Mouse (Mus musculus): ENCODE measurements around the gene Cuedc1.

Cuedc1 gene

DNA sequence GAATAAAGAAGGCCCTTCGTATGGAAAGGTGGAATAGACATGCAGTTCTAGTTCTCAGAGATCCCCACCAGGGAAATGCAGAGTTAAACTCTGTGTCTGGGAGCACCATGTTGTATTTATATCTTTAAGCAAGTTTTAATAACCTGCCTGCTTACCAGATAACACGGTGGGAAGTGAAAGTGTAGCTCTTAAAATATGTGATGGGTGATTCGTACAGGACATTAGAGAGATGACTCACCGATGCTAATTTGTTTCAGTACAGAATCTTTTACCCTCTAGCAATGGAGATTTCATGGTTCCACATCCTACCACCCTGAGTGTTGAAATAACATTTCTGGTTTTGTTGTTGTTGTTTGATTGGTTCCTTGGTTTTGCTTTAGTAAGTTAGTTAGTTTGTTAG lies 27.5 kb upstream of the Cuedc1 start:
- TF ChIP-seq CTCF (conservative IDR thresholded peaks at IDR 0.05; ENCODE audit: low read length) = no peak
- no peak for TF ChIP-seq POU5F1 (IDR thresholded peaks at IDR 0.05; ENCODE audit: borderline replicate concordance, low read length)
- no peak for TF ChIP-seq NANOG (IDR thresholded peaks at IDR 0.05; ENCODE audit: borderline replicate concordance, low read length)
- Histone ChIP-seq H3K4me1 (replicated peaks; ENCODE audit: low read depth, low read length) (peaks cover 29% of the 10 kb centered on the region), H3K4me3 (replicated peaks; ENCODE audit: low read length) (no peak overlapping the region), H3K36me3 (ENCODE audit: insufficient read depth, low read length) (peaks cover 14% of the 10 kb centered on the region), H3K27me3 (ENCODE audit: insufficient read depth, low read length) (peaks cover 47% of the 10 kb centered on the region), H3K9me3 (ENCODE audit: low read length) (no peaks in the 10 kb centered on the region)

DNA sequence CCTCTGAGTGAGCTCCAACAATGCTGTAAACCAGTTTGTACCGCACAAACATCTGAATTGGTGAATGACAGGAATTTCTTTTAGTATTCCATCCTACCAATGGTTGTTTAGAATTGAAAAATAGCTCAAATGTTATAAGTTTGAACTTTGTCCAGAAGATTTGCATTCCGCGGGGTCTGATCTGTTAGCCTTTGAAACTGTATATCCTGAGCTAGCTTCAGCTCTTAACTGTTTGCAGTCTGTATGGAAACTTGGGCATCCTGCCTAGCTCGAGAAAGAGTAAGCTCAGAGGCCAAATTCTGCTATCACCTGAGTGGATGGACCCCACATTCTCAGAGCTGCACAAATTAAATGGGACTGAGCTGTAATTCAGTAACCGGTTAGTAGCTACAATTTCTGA lies 26.7 kb upstream of the Cuedc1 start:
- Histone ChIP-seq H3K36me3 (ENCODE audit: insufficient read depth, low read length) (peaks cover 16% of the 10 kb centered on the region), H3K4me1 (replicated peaks; ENCODE audit: low read depth, low read length) (peaks cover 36% of the 10 kb centered on the region), H3K9me3 (ENCODE audit: low read length) (no peaks in the 10 kb centered on the region), H3K27me3 (ENCODE audit: insufficient read depth, low read length) (peaks cover 47% of the 10 kb centered on the region), H3K4me3 (replicated peaks; ENCODE audit: low read length) (no peak overlapping the region)
- no peak for TF ChIP-seq NANOG (IDR thresholded peaks at IDR 0.05; ENCODE audit: borderline replicate concordance, low read length)
- no peak for TF ChIP-seq POU5F1 (IDR thresholded peaks at IDR 0.05; ENCODE audit: borderline replicate concordance, low read length)
- TF ChIP-seq CTCF (conservative IDR thresholded peaks at IDR 0.05; ENCODE audit: low read length) = no peak

DNA sequence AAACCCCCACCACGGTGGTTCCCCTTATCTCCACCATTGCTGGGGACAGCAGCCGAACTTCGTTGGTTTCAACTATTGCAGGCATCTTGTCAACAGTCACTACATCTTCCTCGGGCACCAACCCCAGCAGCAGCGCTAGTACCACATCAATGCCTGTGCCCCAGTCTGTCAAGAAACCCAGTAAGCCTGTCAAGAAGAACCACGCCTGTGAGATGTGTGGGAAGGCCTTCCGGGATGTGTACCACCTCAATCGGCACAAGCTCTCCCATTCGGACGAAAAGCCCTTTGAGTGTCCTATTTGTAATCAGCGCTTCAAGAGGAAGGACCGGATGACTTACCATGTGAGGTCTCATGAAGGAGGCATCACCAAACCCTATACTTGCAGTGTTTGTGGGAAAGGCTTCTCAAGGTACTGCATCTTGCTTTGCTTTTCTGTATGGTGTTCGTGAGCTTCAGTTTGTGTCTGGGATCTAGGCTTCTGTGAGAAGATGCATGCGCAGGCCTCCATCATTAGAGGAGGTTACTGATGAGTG lies 24.4 kb upstream of the Cuedc1 start:
- Histone ChIP-seq H3K27me3 (ENCODE audit: insufficient read depth, low read length) (peaks cover 35% of the 10 kb centered on the region), H3K4me1 (replicated peaks; ENCODE audit: low read depth, low read length) (peaks cover 30% of the 10 kb centered on the region), H3K4me3 (replicated peaks; ENCODE audit: low read length) (no peak overlapping the region), H3K9me3 (ENCODE audit: low read length) (no peaks in the 10 kb centered on the region), H3K36me3 (ENCODE audit: insufficient read depth, low read length) (peaks cover 35% of the 10 kb centered on the region)
- TF ChIP-seq POU5F1 (IDR thresholded peaks at IDR 0.05; ENCODE audit: borderline replicate concordance, low read length) = no peak
- no peak for TF ChIP-seq NANOG (IDR thresholded peaks at IDR 0.05; ENCODE audit: borderline replicate concordance, low read length)
- TF ChIP-seq CTCF (conservative IDR thresholded peaks at IDR 0.05; ENCODE audit: low read length) = no peak

DNA sequence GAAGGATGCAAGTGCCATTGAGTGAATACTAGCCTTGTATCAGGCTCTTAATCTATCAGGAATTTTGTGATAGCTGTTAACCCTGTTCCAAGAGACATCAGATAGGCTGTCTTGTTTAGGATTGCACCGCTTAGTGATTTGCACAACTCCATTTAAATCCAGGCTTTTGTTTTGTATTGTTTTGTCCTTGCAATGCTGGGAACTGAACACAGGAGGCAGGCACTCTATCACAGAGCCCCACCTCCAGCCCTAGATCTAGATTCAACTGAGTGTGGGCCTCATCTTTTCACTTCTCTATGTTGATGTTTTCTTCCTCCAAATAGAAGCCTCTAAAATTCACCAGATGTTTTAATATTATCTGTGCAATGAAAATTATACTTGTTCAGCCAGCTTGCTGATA lies 22.2 kb upstream of the Cuedc1 start:
- TF ChIP-seq CTCF (conservative IDR thresholded peaks at IDR 0.05; ENCODE audit: low read length) = no peak
- TF ChIP-seq POU5F1 (IDR thresholded peaks at IDR 0.05; ENCODE audit: borderline replicate concordance, low read length) = no peak
- TF ChIP-seq NANOG (IDR thresholded peaks at IDR 0.05; ENCODE audit: borderline replicate concordance, low read length) = no peak; the same call in 1 of the 2 replicates
- Histone ChIP-seq H3K4me3 (replicated peaks; ENCODE audit: low read length) (no peak overlapping the region), H3K36me3 (ENCODE audit: insufficient read depth, low read length) (peaks cover 57% of the 10 kb centered on the region), H3K27me3 (ENCODE audit: insufficient read depth, low read length) (peaks cover 16% of the 10 kb centered on the region), H3K4me1 (replicated peaks; ENCODE audit: low read depth, low read length) (peaks cover 22% of the 10 kb centered on the region), H3K9me3 (ENCODE audit: low read length) (no peaks in the 10 kb centered on the region)

DNA sequence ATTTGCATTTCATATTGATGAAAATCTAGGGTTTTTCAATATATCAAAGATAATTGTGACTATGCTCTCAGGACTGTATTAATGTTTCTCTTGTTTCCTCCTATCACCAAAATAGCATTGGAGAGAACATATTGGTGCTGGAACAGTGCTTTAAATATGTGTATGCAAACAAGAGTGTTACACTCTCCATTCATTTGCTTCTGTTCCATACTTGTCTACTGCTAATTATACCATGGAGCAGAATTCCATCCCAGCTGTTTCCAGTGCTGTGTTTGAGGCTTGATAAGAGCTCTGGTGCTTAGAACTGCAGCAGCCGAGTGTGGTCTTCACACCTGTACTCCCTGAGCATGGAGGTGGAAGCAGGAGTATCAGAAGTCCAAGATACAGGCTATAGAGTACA lies 21.5 kb upstream of the Cuedc1 start:
- no peak overlapping the region for H3K4me3 ChIP-seq (replicated peaks; ENCODE audit: low read length)
- peaks cover 22% of the 10 kb centered on the region for H3K4me1 ChIP-seq (replicated peaks; ENCODE audit: low read depth, low read length)
- no peaks in the 10 kb centered on the region for H3K9me3 ChIP-seq (ENCODE audit: low read length)
- TF ChIP-seq CTCF (conservative IDR thresholded peaks at IDR 0.05; ENCODE audit: low read length) = no peak
- TF ChIP-seq NANOG (IDR thresholded peaks at IDR 0.05; ENCODE audit: borderline replicate concordance, low read length) = no peak
- no peak for TF ChIP-seq POU5F1 (IDR thresholded peaks at IDR 0.05; ENCODE audit: borderline replicate concordance, low read length)
- peaks cover 9% of the 10 kb centered on the region for H3K27me3 ChIP-seq (ENCODE audit: insufficient read depth, low read length)
- peaks cover 64% of the 10 kb centered on the region for H3K36me3 ChIP-seq (ENCODE audit: insufficient read depth, low read length)

DNA sequence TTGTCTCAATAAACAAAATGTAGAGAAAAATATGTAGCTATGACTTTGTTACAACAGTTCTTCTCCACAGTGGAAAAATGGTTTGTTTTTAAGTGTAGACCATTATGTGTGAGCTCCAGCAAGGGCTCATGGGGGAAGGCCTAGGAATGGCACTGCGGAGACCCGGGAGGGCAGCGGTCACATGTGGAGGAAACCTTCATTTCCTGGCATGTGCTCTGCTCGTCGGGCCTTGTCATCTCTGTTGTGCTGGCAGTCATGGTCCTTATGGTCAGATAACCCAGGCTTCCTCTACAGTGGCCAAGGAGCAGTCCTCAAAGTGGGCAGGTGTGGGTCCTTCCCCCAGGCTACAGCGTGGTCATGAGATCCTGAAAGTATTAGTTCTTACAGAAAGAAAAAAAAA lies 14.2 kb upstream of the Cuedc1 start:
- Histone ChIP-seq H3K36me3 (ENCODE audit: insufficient read depth, low read length) (peaks cover 45% of the 10 kb centered on the region), H3K4me3 (replicated peaks; ENCODE audit: low read length) (no peak overlapping the region), H3K9me3 (ENCODE audit: low read length) (no peaks in the 10 kb centered on the region), H3K4me1 (replicated peaks; ENCODE audit: low read depth, low read length) (peaks cover 39% of the 10 kb centered on the region), H3K27me3 (ENCODE audit: insufficient read depth, low read length) (peaks cover 1% of the 10 kb centered on the region; the same call in 1 of the 2 replicates)
- no peak for TF ChIP-seq NANOG (IDR thresholded peaks at IDR 0.05; ENCODE audit: borderline replicate concordance, low read length)
- TF ChIP-seq CTCF (conservative IDR thresholded peaks at IDR 0.05; ENCODE audit: low read length) = no peak
- no peak for TF ChIP-seq POU5F1 (IDR thresholded peaks at IDR 0.05; ENCODE audit: borderline replicate concordance, low read length)

DNA sequence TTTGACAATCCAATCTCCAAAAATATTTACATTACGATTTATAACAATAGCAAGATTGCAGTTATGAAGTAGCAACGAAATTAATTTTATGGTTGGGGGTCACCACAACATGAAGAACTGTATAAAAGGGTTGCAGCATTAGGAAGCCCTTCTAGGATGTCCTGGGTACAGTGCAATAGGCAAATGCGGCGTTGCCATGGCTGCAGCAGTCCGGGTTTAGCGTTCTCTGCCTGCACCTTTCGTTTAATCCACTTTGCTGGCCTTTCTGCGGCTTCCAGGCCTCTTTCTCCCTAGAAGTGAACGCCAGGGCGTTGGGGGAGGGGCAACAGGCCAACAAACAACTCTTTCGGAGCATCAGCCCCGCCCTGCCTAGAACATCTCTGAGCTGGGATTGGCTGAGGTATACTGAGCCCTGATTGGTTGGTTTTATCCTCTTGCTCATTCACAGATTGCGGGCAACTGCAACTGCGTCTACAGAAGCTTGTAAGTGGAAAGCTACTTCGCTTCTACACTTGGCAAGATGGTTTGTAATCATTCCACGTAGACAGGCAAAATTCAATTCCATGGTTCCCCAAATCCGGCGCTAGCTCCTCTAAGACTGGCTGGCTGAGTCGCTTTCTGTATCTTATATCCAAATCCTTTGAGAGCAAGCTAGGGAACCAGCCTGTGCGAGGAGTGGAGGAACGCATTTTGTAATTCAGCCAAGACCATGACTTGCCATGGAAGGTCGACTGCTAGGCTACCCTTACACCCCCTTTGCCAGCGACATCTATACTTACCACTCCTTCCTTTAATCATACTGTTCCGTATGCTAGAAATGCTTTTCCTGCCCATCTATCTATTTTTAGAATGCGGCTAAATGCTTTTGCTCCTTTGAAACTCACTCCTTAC lies 10.9 kb upstream of the Cuedc1 start:
- Histone ChIP-seq H3K4me1 (replicated peaks; ENCODE audit: low read depth, low read length) (peaks cover 45% of the 10 kb centered on the region), H3K4me3 (replicated peaks; ENCODE audit: low read length) (peak overlapping the region; percentile 48), H3K27me3 (ENCODE audit: insufficient read depth, low read length) (peaks cover 25% of the 10 kb centered on the region), H3K36me3 (ENCODE audit: insufficient read depth, low read length) (peaks cover 12% of the 10 kb centered on the region), H3K9me3 (ENCODE audit: low read length) (no peaks in the 10 kb centered on the region)
- TF ChIP-seq CTCF (conservative IDR thresholded peaks at IDR 0.05; ENCODE audit: low read length) = no peak

DNA sequence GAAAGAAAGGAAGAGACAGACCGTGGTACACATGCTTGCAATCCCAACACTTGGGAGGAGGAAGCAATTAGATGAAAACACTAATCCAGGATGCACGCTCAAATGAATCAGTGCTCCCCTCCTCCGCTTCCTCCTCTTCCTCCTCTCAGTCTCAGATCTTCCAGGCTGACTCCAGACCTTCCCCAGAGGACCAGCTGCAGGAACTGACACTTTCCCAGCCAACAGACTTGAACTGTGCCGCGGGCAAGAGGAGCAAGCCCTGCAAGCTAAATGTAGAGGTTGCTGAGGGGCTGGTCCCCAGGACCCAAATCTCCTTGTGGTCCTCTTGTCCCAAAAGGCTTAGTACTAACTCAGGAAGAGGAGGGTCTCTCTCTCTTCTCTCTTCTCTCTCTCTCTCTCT lies 8.7 kb upstream of the Cuedc1 start:
- TF ChIP-seq NANOG (IDR thresholded peaks at IDR 0.05; ENCODE audit: borderline replicate concordance, low read length) (no peak), CTCF (conservative IDR thresholded peaks at IDR 0.05; ENCODE audit: low read length) (no peak), POU5F1 (IDR thresholded peaks at IDR 0.05; ENCODE audit: borderline replicate concordance, low read length) (no peak)
- H3K36me3 ChIP-seq (ENCODE audit: insufficient read depth, low read length) = no peaks in the 10 kb centered on the region
- H3K4me1 ChIP-seq (replicated peaks; ENCODE audit: low read depth, low read length) = peaks cover 39% of the 10 kb centered on the region
- peaks cover 32% of the 10 kb centered on the region for H3K27me3 ChIP-seq (ENCODE audit: insufficient read depth, low read length)
- no peaks in the 10 kb centered on the region for H3K9me3 ChIP-seq (ENCODE audit: low read length)
- H3K4me3 ChIP-seq (replicated peaks; ENCODE audit: low read length) = no peak overlapping the region

All from E14TG2a.4 (cell line).